Mouse (Mus musculus) embryonic stem cell, embryonic (primary cell): ENCODE measurements at regions not wholly inside any gene's neighbourhood (a gene's known extent, or its start where the extent isn't known, plus 50 kb on each side); places are given as distances from the start of the nearest gene placed in this dataset.

Experiments used
- CTCF ChIA-PET, 4 experiments: fragments of 300-600 bp in 2 of 4; fragments of 350-600 bp in 2 of 4; sonication (Branson Sonifier 250); formaldehyde crosslinking; loops; one replicate each; lab custom pipeline; 2022; ENCODE audit warnings: inconsistent platforms in 2 of 4; lab: Charles Lee
- POLR2A ChIA-PET, 4 experiments: fragments of 300-600 bp in 2 of 4; fragments of 350-600 bp in 2 of 4; sonication (Branson Sonifier 250); formaldehyde crosslinking; loops; one replicate each; lab custom pipeline; 2022; ENCODE audit warnings: antibody characterized with exemption in 4 of 4, inconsistent platforms in 1 of 4; lab: Charles Lee

- ChIA-PET POLR2A (interaction anchor here in 1 of 4 experiments (0.6 kb wide), 1 partner anchor 265 kb away, joined by 4 read pairs; no protein-coding TSS in a partner anchor), CTCF (interaction anchor here in 1 of 4 experiments (1.0 kb wide), 1 partner anchor 199 kb away, joined by 3 read pairs; no protein-coding TSS in a partner anchor)
These were observed 372.6 kb downstream of the Cog6 start for GRCm38 (mm10) chr3:52644178-52645128.

- POLR2A ChIA-PET, result interaction anchor here in 1 of 4 experiments (0.5 kb wide), 1 partner anchor 814 kb away, joined by 3 read pairs; no protein-coding TSS in a partner anchor
- CTCF ChIA-PET, result interaction anchor here in 1 of 4 experiments (1.0 kb wide), 1 partner anchor 200 kb away, joined by 3 read pairs; no protein-coding TSS in a partner anchor
These were observed 373.2 kb downstream of the Cog6 start for GRCm38 (mm10) chr3:52643796-52644177.

- POLR2A ChIA-PET, result interaction anchor here in 1 of 4 experiments (0.5 kb wide), 1 partner anchor 814 kb away, joined by 3 read pairs; no protein-coding TSS in a partner anchor
- CTCF ChIA-PET, result no interaction called here
These were observed 373.9 kb downstream of the Cog6 start for GRCm38 (mm10) chr3:52643100-52643551.

- ChIA-PET POLR2A (no interaction called here), CTCF (no interaction called here)
These were observed 373.4 kb downstream of the Foxo1 start for GRCm38 (mm10) chr3:52641226-52642181.

GRCm38 (mm10) chr3:52640250-52641147, 372.4 kb downstream of the Foxo1 start:
- CTCF ChIA-PET, result no interaction called here
- POLR2A ChIA-PET, result interaction anchor here in 1 of 4 experiments (0.6 kb wide), 1 partner anchor 1249 kb away, joined by 5 read pairs; no protein-coding TSS in a partner anchor

GRCm38 (mm10) chr3:52638816-52639215, 370.7 kb downstream of the Foxo1 start:
- CTCF ChIA-PET, result interaction anchor here in 1 of 4 experiments (1.3 kb wide), 1 partner anchor 205 kb away, joined by 3 read pairs; no protein-coding TSS in a partner anchor
- POLR2A ChIA-PET, result interaction anchor here in 1 of 4 experiments (0.6 to 0.8 kb wide), 2 partner anchors 21 to 384 kb away, joined by 3 read pairs; no protein-coding TSS in a partner anchor

GRCm38 (mm10) chr3:52634353-52634752, 366.2 kb downstream of the Foxo1 start:
- ChIA-PET CTCF (interaction anchor here in 2 of 4 experiments (0.5 to 0.6 kb wide), 2 partner anchors 210 kb away, joined by 3 to 4 read pairs; no protein-coding TSS in a partner anchor), POLR2A (interaction anchor here in 1 of 4 experiments (0.6 kb wide), 2 partner anchors 135 to 683 kb away, joined by 3 read pairs; no protein-coding TSS in a partner anchor)

- ChIA-PET CTCF (interaction anchor here in 1 of 4 experiments (0.5 kb wide), 1 partner anchor 212 kb away, joined by 10 read pairs; no protein-coding TSS in a partner anchor), POLR2A (no interaction called here)
These were observed 365.5 kb downstream of the Foxo1 start for GRCm38 (mm10) chr3:52633491-52634100.

GRCm38 (mm10) chr3:52632635-52633034, 364.5 kb downstream of the Foxo1 start:
- ChIA-PET CTCF (no interaction called here), POLR2A (no interaction called here)

GRCm38 (mm10) chr3:52630209-52630608, 362.1 kb downstream of the Foxo1 start:
- POLR2A ChIA-PET, result interaction anchor here in 1 of 4 experiments (0.6 kb wide), 1 partner anchor 74 kb away, joined by 3 read pairs; no protein-coding TSS in a partner anchor
- CTCF ChIA-PET, result no interaction called here

- ChIA-PET POLR2A (no interaction called here), CTCF (no interaction called here)
These were observed 357.0 kb downstream of the Foxo1 start for GRCm38 (mm10) chr3:52625125-52625524.

GRCm38 (mm10) chr3:52622530-52622929, 354.4 kb downstream of the Foxo1 start:
- POLR2A ChIA-PET, result no interaction called here
- CTCF ChIA-PET, result no interaction called here

GRCm38 (mm10) chr3:52621936-52622335, 353.8 kb downstream of the Foxo1 start:
- POLR2A ChIA-PET, result interaction anchor here in 1 of 4 experiments (0.5 kb wide), 1 partner anchor 349 kb away, joined by 3 read pairs; no protein-coding TSS in a partner anchor
- CTCF ChIA-PET, result no interaction called here

- CTCF ChIA-PET, result no interaction called here
- POLR2A ChIA-PET, result no interaction called here
These were observed 350.7 kb downstream of the Foxo1 start for GRCm38 (mm10) chr3:52618925-52619224.

- CTCF ChIA-PET, result no interaction called here
- POLR2A ChIA-PET, result interaction anchor here in 2 of 4 experiments (0.6 to 0.9 kb wide), 2 partner anchors 20 to 833 kb away, joined by 3 read pairs; no protein-coding TSS in a partner anchor
These were observed 350.2 kb downstream of the Foxo1 start for GRCm38 (mm10) chr3:52618212-52618924.
